In the genomic region with DNA sequence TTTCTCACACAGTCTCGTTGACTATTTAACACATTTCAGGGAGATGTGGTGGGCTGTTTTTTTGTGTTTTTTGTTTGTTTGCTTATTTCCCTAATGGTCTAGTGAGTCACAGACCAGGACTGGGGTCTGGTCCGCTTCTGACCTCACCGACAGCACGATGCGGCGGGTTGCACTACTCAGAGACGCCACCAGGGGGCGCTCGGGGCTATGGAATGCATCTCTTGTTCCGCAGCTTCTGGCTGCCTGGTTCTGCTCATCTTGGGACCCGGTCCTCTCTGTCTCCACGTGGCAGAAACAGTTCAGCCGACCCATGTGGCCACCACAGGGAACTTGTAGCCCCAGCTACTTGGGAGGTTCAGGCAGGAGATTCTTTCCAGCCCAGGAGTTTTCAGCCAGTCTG, we compare ENCODE assay signal across 7 mouse cellular contexts. TPM values are rescaled to one million over a fixed set of nuclear protein-coding genes. Genes with fewer than 3 reads are reported as not detected.
DNase-seq lines count a peak whose midpoint lies in the region; ATAC-seq and TF ChIP-seq lines count a peak whose summit lies in the region.

No protein-coding gene starts in this region.

- no peak for TF ChIP-seq POLR2A in small intestine, adult 2 months (IDR thresholded peaks at IDR 0.05; ENCODE audit: low read depth, low read length)

- H3K27ac ChIP-seq in forebrain, postnatal 0 days (ENCODE audit: low read depth, low read length), result no peak overlapping the region
- no peak overlapping the region for H3K27ac ChIP-seq in hindbrain, embryonic 11.5 days (ENCODE audit: low read depth, low read length)
- H3K27ac ChIP-seq in small intestine, adult 2 months (ENCODE audit: insufficient read depth, low read depth, low read length), result no peak overlapping the region

- no peak overlapping the region for H3K9ac ChIP-seq in forebrain, postnatal 0 days
- no peak overlapping the region for H3K9ac ChIP-seq in hindbrain, embryonic 11.5 days (ENCODE audit: low read depth, low read length)

- H3K36me3 ChIP-seq in forebrain, postnatal 0 days (ENCODE audit: insufficient read depth), result no peaks in the 10 kb centered on the region
- H3K36me3 ChIP-seq in hindbrain, embryonic 11.5 days (ENCODE audit: control insufficient read depth, insufficient read depth, low read length), result no peaks in the 10 kb centered on the region
- H3K36me3 ChIP-seq in small intestine, adult 2 months (ENCODE audit: control insufficient read depth, insufficient read depth, low read length), result no peaks in the 10 kb centered on the region

- peak; percentile 99 for TF ChIP-seq CTCF in forebrain, postnatal 0 days (IDR thresholded peaks at IDR 0.05; ENCODE audit: low read depth)
- TF ChIP-seq CTCF in small intestine, adult 2 months (IDR thresholded peaks at IDR 0.05; ENCODE audit: extremely low read depth, insufficient read length, insufficient replicate concordance, low read depth, low read length), result peak; percentile 96

- H3K4me3 ChIP-seq in forebrain, postnatal 0 days (ENCODE audit: low read depth, low read length), result no peak overlapping the region
- no peak overlapping the region for H3K4me3 ChIP-seq in hindbrain, embryonic 11.5 days (ENCODE audit: low read depth, low read length)
- no peak overlapping the region for H3K4me3 ChIP-seq in small intestine, adult 2 months (ENCODE audit: low read depth, low read length)

- peak; percentile 38 for ATAC-seq in forebrain, postnatal 0 days
- ATAC-seq in hindbrain, embryonic 11.5 days (ENCODE audit: low FRiP score), result no peak

- peak; percentile 91 for DNase-seq in R1 (ENCODE audit: low read depth, low spot score)
- peak; percentile 65 for DNase-seq in cerebellum, adult 11-12 months
- peak; percentile 86 for DNase-seq in forebrain, postnatal 0 days
- peak; percentile 94 for DNase-seq in hindbrain, embryonic 11.5 days (ENCODE audit: low spot score)
- peak; percentile 86 to 88 for DNase-seq in layer of hippocampus, postnatal 10 days (ENCODE audit: low spot score in 2 of 2)
- peak; percentile 74 to 86 for DNase-seq in lung, postnatal 4 days

- no peaks in the 10 kb centered on the region for H3K9me3 ChIP-seq in forebrain, postnatal 0 days (ENCODE audit: low read length)
- H3K9me3 ChIP-seq in hindbrain, embryonic 11.5 days (ENCODE audit: control insufficient read depth, low read length), result no peaks in the 10 kb centered on the region

- no peak overlapping the region for H3K4me2 ChIP-seq in forebrain, postnatal 0 days (ENCODE audit: low read depth)
- no peak overlapping the region for H3K4me2 ChIP-seq in hindbrain, embryonic 11.5 days (replicated peaks; ENCODE audit: low read depth, low read length)

- WGBS in forebrain, postnatal 0 days, result 1% methylated on average over 13 of the region's 13 CpGs
- WGBS in hindbrain, embryonic 11.5 days, result under 1% methylated on average over 13 of the region's 13 CpGs
- WGBS in small intestine, adult 2 months, result 1% methylated on average over 13 of the region's 13 CpGs

- H3K4me1 ChIP-seq in forebrain, postnatal 0 days (ENCODE audit: insufficient read depth), result peaks cover 6% of the 10 kb centered on the region; the same call in 1 of the 2 replicates
- H3K4me1 ChIP-seq in hindbrain, embryonic 11.5 days (replicated peaks; ENCODE audit: control insufficient read depth, insufficient read depth, low read length), result no peaks in the 10 kb centered on the region
- H3K4me1 ChIP-seq in small intestine, adult 2 months (ENCODE audit: control insufficient read depth, insufficient read depth, insufficient read length, low read length), result peaks cover 4% of the 10 kb centered on the region; the same call in 1 of the 2 replicates

- no peaks in the 10 kb centered on the region for H3K27me3 ChIP-seq in forebrain, postnatal 0 days (ENCODE audit: insufficient read depth, low read length)
- no peaks in the 10 kb centered on the region for H3K27me3 ChIP-seq in hindbrain, embryonic 11.5 days (ENCODE audit: control insufficient read depth, insufficient read depth, low read length)
- H3K27me3 ChIP-seq in small intestine, adult 2 months (ENCODE audit: control insufficient read depth, insufficient read depth, low read length), result no peaks in the 10 kb centered on the region

RNA-seq across cellular contexts. Expression of a gene that starts 42.8 kb away (rescaled TPM):
- 81.3 and 82.9 TPM in 2 replicates for total RNA-seq in forebrain, postnatal 0 days (2014; rRNA removed)
- polyA plus RNA-seq in forebrain, postnatal 0 days (2015; fragmentation: Nextera tagmentation; extraction: Ambion mirVana), result 62.1 and 65.1 TPM in 2 replicates
- polyA plus RNA-seq in hindbrain, embryonic 11.5 days (2014; fragmentation: Nextera tagmentation; extraction: Ambion mirVana), result 36.7 and 36.9 TPM in 2 replicates
- total RNA-seq in layer of hippocampus, postnatal 10 days (2021), result 100 to 1,000 TPM; 151 to 152 TPM
- 32.6 and 49.2 TPM in 2 replicates for polyA plus RNA-seq in small intestine, adult 2 months (2012; rRNA removed)
